Mouse (Mus musculus): ENCODE data around the gene 9530068E07Rik.

Gene 9530068E07Rik

DNA sequence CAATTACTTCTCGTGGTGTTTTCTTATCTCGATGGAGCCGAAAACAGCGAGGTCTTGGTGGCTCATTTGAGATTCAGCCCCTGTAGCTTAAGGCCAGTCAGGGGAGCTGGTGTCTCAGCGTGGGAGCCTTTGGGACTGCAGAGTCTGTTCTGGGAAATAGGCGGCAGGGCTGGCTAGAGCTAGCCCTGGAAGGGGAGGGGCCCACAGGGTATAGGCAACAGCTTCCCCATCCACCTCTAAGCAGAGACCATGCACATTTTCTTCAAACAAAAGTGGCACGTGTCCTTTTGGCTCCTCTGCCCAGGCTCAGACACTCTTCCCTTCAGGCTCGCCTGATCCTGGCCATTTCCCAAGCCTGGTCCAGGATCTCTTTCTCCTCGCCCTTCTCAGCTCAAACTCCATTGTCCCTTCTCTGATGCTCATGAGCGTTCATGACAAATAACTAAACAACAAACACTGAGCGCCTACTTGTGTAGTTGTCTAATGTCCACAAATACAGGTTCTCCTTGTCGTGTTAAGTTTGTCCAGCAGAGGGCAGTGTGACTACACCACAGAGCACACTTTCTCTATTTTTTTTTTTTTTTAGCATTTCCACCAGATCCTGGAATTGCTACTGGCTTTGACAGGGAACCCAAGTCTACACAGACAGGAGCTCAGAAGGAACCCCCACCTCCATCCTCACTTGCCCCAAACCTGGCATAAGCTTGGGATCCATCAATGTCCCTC, 25.0 kb downstream of the 9530068E07Rik start:
- peak in 1 of 2 experiments; percentile 31 for DNase-seq (ENCODE audit: low spot score in 2 of 2)

DNA sequence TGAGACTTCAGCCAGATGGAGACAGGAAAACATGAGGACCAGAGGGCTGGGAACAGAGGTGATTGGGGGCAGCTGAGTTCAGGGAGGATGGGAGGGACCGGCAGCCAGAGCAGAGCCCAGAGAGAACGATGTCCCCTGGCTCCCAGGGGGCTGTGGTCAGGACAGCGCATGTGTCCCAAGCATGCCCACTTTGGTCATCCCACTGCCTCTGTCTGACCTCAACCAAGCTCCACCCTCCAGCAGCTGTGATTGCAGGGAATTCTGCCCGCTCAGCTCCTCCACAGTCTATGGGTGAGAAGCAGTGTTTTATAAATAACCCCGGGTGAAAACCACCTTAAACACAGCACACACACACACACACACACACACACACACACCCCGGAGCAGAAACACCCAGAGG, 33.2 kb downstream of the 9530068E07Rik start:
- no peak for DNase-seq (ENCODE audit: low spot score in 2 of 2)

DNA sequence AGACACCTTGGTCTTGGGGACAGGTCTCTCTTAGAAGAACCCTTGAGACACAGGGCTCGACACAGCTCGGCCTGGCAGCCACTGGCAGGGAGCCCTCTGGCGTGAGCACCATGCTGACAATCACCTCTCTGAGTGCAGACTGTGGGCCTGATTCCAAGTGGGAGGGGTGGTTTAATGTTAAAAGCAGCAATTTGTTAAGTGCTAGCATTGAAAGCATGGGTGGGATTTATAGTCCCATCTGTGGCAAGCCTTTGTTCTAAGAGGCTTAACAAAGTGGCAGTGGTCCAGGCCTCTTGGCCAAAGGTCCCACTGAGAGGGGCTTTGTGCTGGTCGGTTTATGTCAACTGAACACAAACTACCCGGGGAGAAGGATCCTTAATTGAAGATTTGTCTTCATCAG, 35.4 kb downstream of the 9530068E07Rik start:
- no peak for DNase-seq (ENCODE audit: low spot score in 2 of 2)

DNA sequence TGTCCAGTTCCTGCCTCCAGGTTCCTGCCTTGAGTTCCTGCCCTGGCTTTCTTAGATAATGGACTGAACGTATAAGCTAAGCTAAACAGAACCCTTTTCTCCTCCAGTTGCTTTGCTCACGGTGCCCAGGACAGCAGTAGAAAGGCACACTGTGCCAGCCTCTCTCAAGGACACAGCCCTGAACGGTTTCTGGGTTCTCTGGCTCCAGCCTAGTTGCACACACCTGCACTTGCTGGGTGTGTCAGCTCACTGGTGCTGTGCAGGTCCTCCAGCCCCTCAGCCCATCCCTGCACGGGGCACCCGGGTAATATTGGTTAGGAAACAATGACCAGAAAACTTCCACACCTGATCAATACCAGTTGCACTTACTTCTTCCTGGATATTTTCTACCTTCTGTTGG, 35.9 kb downstream of the 9530068E07Rik start:
- DNase-seq (ENCODE audit: low spot score in 2 of 2) = no peak

DNA sequence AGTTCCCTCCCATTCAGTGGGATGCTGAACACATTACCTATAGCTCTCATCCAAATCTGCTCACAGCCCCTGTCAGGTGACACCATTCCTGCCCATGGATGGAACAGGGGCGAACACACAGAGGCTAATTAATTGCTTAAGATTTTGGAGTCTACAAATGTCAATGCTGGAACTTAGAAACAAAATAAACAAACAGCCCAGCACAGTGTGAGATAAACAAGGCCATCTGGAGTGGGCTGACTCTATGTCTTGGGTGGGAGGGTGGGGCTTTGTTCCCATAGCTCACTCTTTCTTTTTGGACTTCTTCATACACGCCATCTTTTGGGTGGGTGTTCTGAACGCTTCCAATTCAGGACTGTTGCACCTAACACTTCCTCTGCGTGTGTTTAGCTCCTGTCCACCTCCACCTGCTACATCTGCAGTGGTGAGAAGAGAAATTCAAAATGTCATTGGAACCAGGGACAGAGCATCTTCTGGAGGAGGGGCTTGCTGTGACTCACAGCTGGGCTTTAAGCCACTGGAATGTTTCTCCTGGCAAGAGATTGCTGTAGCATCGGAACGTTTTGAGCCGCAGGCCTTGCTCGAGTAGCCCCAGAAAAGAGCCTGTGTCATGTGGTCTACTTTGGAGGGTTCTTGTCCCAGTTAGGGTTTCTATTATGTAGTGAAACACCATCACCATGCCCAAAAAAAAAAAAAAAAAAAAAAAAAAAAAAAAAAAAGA, 37.0 kb downstream of the 9530068E07Rik start:
- DNase-seq (ENCODE audit: low spot score in 2 of 2) = peak in 1 of 2 experiments; percentile 69

DNA sequence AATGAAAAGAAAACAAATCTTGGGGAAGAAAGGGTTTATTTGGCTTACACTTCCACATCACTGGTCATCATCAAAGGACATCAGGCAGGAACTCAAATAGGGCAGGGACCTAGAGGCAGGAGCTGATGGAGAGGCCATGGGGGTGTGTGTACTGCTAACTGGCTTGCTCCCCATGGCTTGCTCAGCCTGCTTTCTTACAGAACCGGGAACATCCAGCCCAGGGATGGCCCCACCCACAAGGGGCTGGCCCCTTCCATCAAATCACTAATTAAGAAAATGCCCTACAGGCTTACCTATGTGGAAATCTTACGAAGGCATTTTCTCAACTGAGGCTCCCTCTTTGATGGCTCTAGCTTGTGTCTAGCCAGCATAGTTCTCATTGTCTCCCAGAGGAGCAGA, 37.6 kb downstream of the 9530068E07Rik start:
- no peak for DNase-seq (ENCODE audit: low spot score in 2 of 2)

DNA sequence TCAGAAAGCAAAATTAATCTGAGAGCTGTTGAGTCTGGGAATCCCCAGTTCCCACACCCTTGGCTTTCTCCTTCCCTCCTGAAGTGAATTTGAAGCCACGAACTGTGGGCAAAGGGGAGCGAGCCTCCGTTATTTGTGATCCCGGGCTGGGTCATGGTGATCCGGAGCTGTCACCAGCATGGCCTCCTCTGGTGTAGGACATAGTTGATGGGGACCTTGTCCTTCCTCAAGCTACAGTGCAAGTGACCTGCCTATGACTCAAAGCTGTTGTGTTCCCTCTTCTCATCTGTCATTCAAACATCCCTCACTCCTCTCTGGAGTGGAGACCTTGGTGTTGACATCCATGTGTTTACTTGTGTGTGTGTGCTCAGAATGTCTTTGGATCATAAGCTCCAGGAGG, 39.2 kb downstream of the 9530068E07Rik start:
- no peak for DNase-seq (ENCODE audit: low spot score in 2 of 2)

DNA sequence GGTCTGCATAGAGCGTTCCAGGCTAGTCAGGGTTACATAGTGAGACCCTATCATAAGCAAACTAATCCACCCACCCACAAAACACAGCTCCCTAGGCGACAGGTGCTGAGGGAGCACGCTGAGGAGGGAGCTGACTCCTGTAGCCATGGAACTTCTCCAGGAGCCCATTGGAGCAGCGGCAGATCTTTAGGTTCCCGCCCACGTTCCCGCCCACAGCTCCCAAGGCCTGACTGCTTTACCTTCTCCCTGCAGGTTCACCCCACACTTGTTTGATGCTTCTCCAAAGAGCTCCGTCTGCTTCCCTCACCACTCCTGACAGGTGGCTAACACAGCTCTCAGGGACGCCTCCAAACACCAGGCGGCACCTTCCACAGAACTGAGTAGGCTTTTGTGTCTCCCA, 40.9 kb downstream of the 9530068E07Rik start:
- DNase-seq (ENCODE audit: low spot score in 2 of 2) = peak; percentile 77 to 85

DNA sequence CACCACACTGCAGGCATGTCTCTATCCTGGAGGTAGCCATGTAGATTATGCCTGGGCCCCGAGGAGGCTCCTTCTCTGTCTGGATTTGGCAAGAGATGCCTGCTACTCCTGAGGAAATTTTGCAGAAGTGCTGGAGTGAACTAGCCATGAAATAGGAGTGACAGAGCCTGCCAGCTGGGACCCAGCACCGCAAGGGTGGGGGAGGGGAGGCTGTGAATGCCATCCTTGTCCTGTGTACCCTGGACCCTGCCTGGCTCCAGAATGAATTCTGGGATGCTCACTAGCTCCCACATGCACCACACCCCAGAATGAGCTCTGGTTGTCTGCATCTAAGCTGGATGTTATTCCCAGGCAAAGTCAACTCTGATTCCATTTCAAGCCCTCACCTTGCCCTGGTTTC, 44.9 kb downstream of the 9530068E07Rik start:
- no peak for DNase-seq (ENCODE audit: low spot score in 2 of 2)

DNA sequence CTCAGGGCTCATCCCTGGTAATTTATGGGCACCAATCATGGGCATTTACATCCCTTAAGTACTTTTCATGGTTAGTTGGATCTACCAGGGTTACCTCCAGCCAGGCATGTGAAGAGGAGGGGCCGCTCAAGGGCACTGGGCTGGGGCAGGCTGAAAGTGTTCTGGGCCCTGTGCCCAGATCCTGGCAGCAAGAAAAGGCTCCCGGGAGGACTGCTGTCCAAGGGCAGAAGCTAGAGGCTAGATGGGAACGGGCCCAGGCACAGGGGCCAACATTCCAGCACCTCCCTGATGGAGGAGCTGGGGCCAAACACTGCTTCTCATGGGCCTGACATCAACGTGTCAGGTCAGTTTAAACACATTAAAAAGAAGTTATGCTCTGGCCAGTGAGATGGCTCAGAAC, 51.0 kb downstream of the 9530068E07Rik start:
- DNase-seq (ENCODE audit: low spot score in 2 of 2) = no peak

DNA sequence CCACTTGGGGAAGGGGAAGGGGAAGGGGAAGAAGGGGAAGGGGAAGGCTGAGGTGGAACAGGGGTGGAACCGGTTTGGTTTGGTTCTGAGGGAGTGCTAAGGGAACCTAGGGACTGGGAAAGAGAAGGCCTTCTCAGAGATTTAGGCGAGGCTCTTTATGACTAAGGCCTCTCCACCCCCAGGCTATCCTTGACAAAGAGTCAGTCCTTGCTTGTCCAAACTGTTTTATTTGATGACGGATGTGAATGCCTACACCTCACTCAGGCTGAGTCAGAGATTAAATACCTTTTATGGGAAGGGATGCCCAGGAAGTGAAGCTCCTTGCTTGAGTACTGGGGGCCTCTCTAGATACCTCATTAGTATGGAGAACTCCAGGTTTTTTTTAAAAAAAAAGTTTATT, 52.8 kb downstream of the 9530068E07Rik start:
- no peak for DNase-seq (ENCODE audit: low spot score in 2 of 2)

DNA sequence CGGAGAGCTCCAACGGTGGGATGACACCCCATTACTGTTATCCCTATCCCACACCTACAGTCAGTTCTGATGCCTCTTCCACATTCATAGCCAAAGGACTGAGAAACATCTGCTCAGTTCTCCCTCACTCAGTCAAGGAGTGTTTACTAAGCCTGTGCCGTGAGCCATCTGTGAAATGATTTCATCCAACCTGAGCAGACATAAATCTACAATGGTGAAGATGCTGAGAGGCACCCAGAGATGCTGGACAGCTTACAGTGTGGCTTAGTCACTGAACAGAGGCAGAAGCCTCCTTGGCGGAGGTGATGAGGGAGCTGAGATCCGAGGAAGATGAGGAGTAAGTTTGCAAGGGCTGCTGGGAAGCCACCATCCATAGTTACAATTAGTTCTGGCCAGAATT, 62.1 kb downstream of the 9530068E07Rik start:
- no peak for DNase-seq (ENCODE audit: low spot score in 2 of 2)

All from right cerebral cortex, postnatal 36 days (tissue).